Comparison of ENCODE assay signal across 18 mouse cellular contexts in the genomic region with DNA sequence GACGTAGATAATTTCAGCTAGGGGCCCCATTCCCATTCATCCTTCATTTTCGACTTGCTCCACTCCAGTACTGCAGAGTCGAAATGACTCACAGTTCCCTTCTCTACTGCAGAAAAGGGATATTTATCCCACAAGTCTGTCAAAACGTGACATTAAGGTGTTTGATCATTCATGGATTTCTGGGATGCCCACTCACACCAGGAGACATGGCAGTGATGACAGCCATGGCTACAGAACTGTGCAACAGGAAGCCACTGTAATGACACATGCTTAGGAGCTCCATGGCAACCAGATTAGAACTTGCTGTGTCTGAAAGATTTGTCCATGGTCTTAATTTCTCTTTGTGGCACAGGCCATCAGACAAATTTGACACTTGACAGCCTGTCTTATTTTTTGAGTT.
A peak's percentile ranks its signal among the peaks of the same experiment; 100 is the strongest.
DNase-seq lines count a peak whose midpoint lies in the region; ATAC-seq and TF ChIP-seq lines count a peak whose summit lies in the region.
"Had no signal": no experiment of that assay in that cellular context is flagged by ENCODE, and none has a peak within 500 bp of the region (broad histone marks: within the 10 kb centered on the region; RNA-seq: fewer than 3 reads in every experiment).

No protein-coding gene starts in this region.

- no peak for TF ChIP-seq POLR2A in heart, adult 2 months (IDR thresholded peaks at IDR 0.05; ENCODE audit: insufficient read depth, low read depth, low read length)

- no peaks in the 10 kb centered on the region for H3K9me3 ChIP-seq in heart, embryonic 11.5 days (replicated peaks; ENCODE audit: control insufficient read depth, low read length)
- no peaks in the 10 kb centered on the region for H3K9me3 ChIP-seq in hindbrain, embryonic 11.5 days (ENCODE audit: control insufficient read depth, low read length)
- no peaks in the 10 kb centered on the region for H3K9me3 ChIP-seq in hindbrain, embryonic 14.5 days (ENCODE audit: control insufficient read depth, low read length)
- H3K9me3 ChIP-seq in midbrain, postnatal 0 days (ENCODE audit: low read length) = no peaks in the 10 kb centered on the region
- H3K9me3 ChIP-seq: embryonic facial prominence, embryonic 15.5 days; lung, embryonic 15.5 days had no signal

- TF ChIP-seq CTCF in heart, adult 2 months (IDR thresholded peaks at IDR 0.05) = no peak
- TF ChIP-seq CTCF in midbrain, postnatal 0 days (IDR thresholded peaks at IDR 0.05) = no peak

- intact Hi-C loops in heart, adult 2 months (cut with DNase I) = no loop called here

- DNase-seq in heart, adult 2 months = no peak
- peak; percentile 31 for DNase-seq in hindbrain, embryonic 11.5 days (ENCODE audit: low spot score)
- no peak for DNase-seq in hindbrain, embryonic 14.5 days (ENCODE audit: low spot score)
- peak; percentile 33 for DNase-seq in right cerebral cortex, adult 18-20 months
- DNase-seq in right cerebral cortex, postnatal 10 days (ENCODE audit: low spot score in 2 of 2) = no peak
- peak; percentile 35 for DNase-seq in midbrain, postnatal 0 days (ENCODE audit: low spot score)
- DNase-seq: adrenal gland, adult 8-10 months; cerebellum, postnatal 14 days; embryo, embryonic 11 days; right cerebral cortex, postnatal 4 days; thymus, adult 2 months had no signal

- no peak for TF ChIP-seq EP300 in heart, adult 2 months (IDR thresholded peaks at IDR 0.05; ENCODE audit: insufficient read depth, low read depth, low read length)

- no peaks in the 10 kb centered on the region for H3K27me3 ChIP-seq in heart, embryonic 11.5 days (ENCODE audit: control insufficient read depth, insufficient read depth, low read length)
- no peaks in the 10 kb centered on the region for H3K27me3 ChIP-seq in heart, adult 2 months (ENCODE audit: control insufficient read depth, insufficient read depth, low read length)
- no peaks in the 10 kb centered on the region for H3K27me3 ChIP-seq in hindbrain, embryonic 11.5 days (ENCODE audit: control insufficient read depth, insufficient read depth, low read length)
- no peaks in the 10 kb centered on the region for H3K27me3 ChIP-seq in hindbrain, embryonic 14.5 days (ENCODE audit: control insufficient read depth, insufficient read depth, low read length)
- no peaks in the 10 kb centered on the region for H3K27me3 ChIP-seq in midbrain, postnatal 0 days (ENCODE audit: insufficient read depth, low read length)
- H3K27me3 ChIP-seq: embryonic facial prominence, embryonic 15.5 days; lung, embryonic 15.5 days had no signal

- no peak overlapping the region for H3K4me3 ChIP-seq in heart, embryonic 11.5 days (ENCODE audit: low read depth, low read length)
- no peak overlapping the region for H3K4me3 ChIP-seq in heart, adult 2 months
- H3K4me3 ChIP-seq in hindbrain, embryonic 11.5 days (ENCODE audit: low read depth, low read length) = no peak overlapping the region
- H3K4me3 ChIP-seq in hindbrain, embryonic 14.5 days (replicated peaks; ENCODE audit: low read length) = no peak overlapping the region
- H3K4me3 ChIP-seq in midbrain, postnatal 0 days (ENCODE audit: low read depth, low read length) = no peak overlapping the region
- H3K4me3 ChIP-seq: embryonic facial prominence, embryonic 15.5 days; lung, embryonic 15.5 days had no signal

- 0 out of 2 replicates have a peak, but pooled peaks cover 3% of the 10 kb centered on the region for H3K36me3 ChIP-seq in heart, embryonic 11.5 days (ENCODE audit: control insufficient read depth, insufficient read depth, low read length)
- H3K36me3 ChIP-seq in heart, adult 2 months (ENCODE audit: control insufficient read depth, insufficient read depth, low read length) = no peaks in the 10 kb centered on the region
- H3K36me3 ChIP-seq in hindbrain, embryonic 11.5 days (ENCODE audit: control insufficient read depth, insufficient read depth, low read length) = no peaks in the 10 kb centered on the region
- no peaks in the 10 kb centered on the region for H3K36me3 ChIP-seq in hindbrain, embryonic 14.5 days (replicated peaks; ENCODE audit: control insufficient read depth, insufficient read depth)
- H3K36me3 ChIP-seq in midbrain, postnatal 0 days (ENCODE audit: insufficient read depth, low read length) = no peaks in the 10 kb centered on the region
- H3K36me3 ChIP-seq: embryonic facial prominence, embryonic 15.5 days; lung, embryonic 15.5 days had no signal

- H3K27ac ChIP-seq in heart, embryonic 11.5 days (ENCODE audit: low read depth, low read length) = peak overlapping the region; percentile 23; the same call in 1 of the 2 replicates
- no peak overlapping the region for H3K27ac ChIP-seq in heart, adult 2 months
- no peak overlapping the region for H3K27ac ChIP-seq in hindbrain, embryonic 11.5 days (ENCODE audit: low read depth, low read length)
- no peak overlapping the region for H3K27ac ChIP-seq in hindbrain, embryonic 14.5 days
- H3K27ac ChIP-seq in midbrain, postnatal 0 days (ENCODE audit: low read depth, low read length) = peak overlapping the region; percentile 73
- H3K27ac ChIP-seq: embryonic facial prominence, embryonic 15.5 days; liver, embryonic 14.5 days; lung, embryonic 15.5 days; macrophage had no signal

- 46% methylated on average over 4 of the region's 4 CpGs for WGBS in heart, embryonic 11.5 days (ENCODE audit: insufficient replicate concordance)
- WGBS in heart, adult 2 months = 64% methylated on average over 4 of the region's 4 CpGs
- WGBS in hindbrain, embryonic 11.5 days = 62% methylated on average over 4 of the region's 4 CpGs
- 38% methylated on average over 4 of the region's 4 CpGs for WGBS in hindbrain, embryonic 14.5 days
- 26% methylated on average over 4 of the region's 4 CpGs for WGBS in midbrain, postnatal 0 days

- no peak for ATAC-seq in heart, embryonic 11.5 days (replicated peaks; ENCODE audit: insufficient number of reproducible peaks, low FRiP score, low TSS enrichment)
- no peak for ATAC-seq in hindbrain, embryonic 11.5 days (ENCODE audit: low FRiP score)
- ATAC-seq in hindbrain, embryonic 14.5 days (ENCODE audit: low FRiP score) = no peak
- no peak for ATAC-seq in midbrain, postnatal 0 days (ENCODE audit: low FRiP score)
- ATAC-seq in megakaryocyte, adult 5-6 weeks (ENCODE audit: poor library complexity, severe bottlenecking) = no peak
- ATAC-seq: intestine, postnatal 0 days had no signal

- H3K4me2 ChIP-seq in heart, embryonic 11.5 days = 0 out of 2 replicates have a peak overlapping the region, but pooled peaks have one; percentile 12
- H3K4me2 ChIP-seq in hindbrain, embryonic 11.5 days (replicated peaks; ENCODE audit: low read depth, low read length) = no peak overlapping the region
- no peak overlapping the region for H3K4me2 ChIP-seq in hindbrain, embryonic 14.5 days (replicated peaks)
- no peak overlapping the region for H3K4me2 ChIP-seq in midbrain, postnatal 0 days (ENCODE audit: low read depth, low read length, poor library complexity, severe bottlenecking)
- H3K4me2 ChIP-seq: embryonic facial prominence, embryonic 15.5 days; lung, embryonic 15.5 days had no signal

- H3K4me1 ChIP-seq in heart, embryonic 11.5 days (ENCODE audit: control insufficient read depth, insufficient read depth, low read length) = peaks cover 23% of the 10 kb centered on the region
- H3K4me1 ChIP-seq in heart, adult 2 months (ENCODE audit: control insufficient read depth, insufficient read depth, low read length) = no peaks in the 10 kb centered on the region
- H3K4me1 ChIP-seq in hindbrain, embryonic 11.5 days (replicated peaks; ENCODE audit: control insufficient read depth, insufficient read depth, low read length) = peaks cover 5% of the 10 kb centered on the region; the same call in 1 of the 2 replicates
- peaks cover 32% of the 10 kb centered on the region for H3K4me1 ChIP-seq in hindbrain, embryonic 14.5 days (replicated peaks; ENCODE audit: control insufficient read depth, insufficient read depth, low read length)
- H3K4me1 ChIP-seq in midbrain, postnatal 0 days (ENCODE audit: insufficient read depth, low read length) = peaks cover 22% of the 10 kb centered on the region; the same call in 1 of the 2 replicates
- H3K4me1 ChIP-seq: embryonic facial prominence, embryonic 15.5 days; lung, embryonic 15.5 days had no signal

- no peaks in the 10 kb centered on the region for H3K79me2 ChIP-seq in heart, adult 2 months (replicated peaks; ENCODE audit: control insufficient read depth, insufficient read depth, low read length)

- no peak overlapping the region for H3K9ac ChIP-seq in heart, embryonic 11.5 days (ENCODE audit: low read depth, low read length)
- H3K9ac ChIP-seq in heart, adult 2 months (ENCODE audit: low read depth, low read length) = no peak overlapping the region
- no peak overlapping the region for H3K9ac ChIP-seq in hindbrain, embryonic 11.5 days (ENCODE audit: low read depth, low read length)
- no peak overlapping the region for H3K9ac ChIP-seq in hindbrain, embryonic 14.5 days
- no peak overlapping the region for H3K9ac ChIP-seq in midbrain, postnatal 0 days (replicated peaks; ENCODE audit: low read length, poor library complexity, severe bottlenecking)
- H3K9ac ChIP-seq: embryonic facial prominence, embryonic 15.5 days; liver, embryonic 14.5 days; lung, embryonic 15.5 days had no signal

Comparison
In these comparisons a context has a peak if more than half of its experiments do, and no peak if none do; other contexts are left out.
1. H3K27ac ChIP-seq: peak in heart, embryonic 11.5 days (single experiment) and midbrain, postnatal 0 days (single experiment); none in heart, adult 2 months (single experiment), hindbrain, embryonic 11.5 days (single experiment) and hindbrain, embryonic 14.5 days (single experiment).
2. DNase-seq: peak in hindbrain, embryonic 11.5 days (single experiment), right cerebral cortex, adult 18-20 months (single experiment) and midbrain, postnatal 0 days (single experiment); none in heart, adult 2 months (0 of 2), hindbrain, embryonic 14.5 days (single experiment) and right cerebral cortex, postnatal 10 days (0 of 2).